Mouse (Mus musculus) kidney, embryonic 14.5 days (tissue): ENCODE results near the gene Pde8b. TPM values are rescaled to one million over a fixed set of nuclear protein-coding genes. Genes with fewer than 3 reads are reported as not detected.

ENCODE experiments used
- ATAC-seq: fragments of 200-750 bp; cut with Nextera tagmentation; 2 replicates; pipeline ENCODE4 v1.8.0; 2017; ENCODE audit warnings: moderate number of reproducible peaks, mild to moderate bottlenecking, moderate TSS enrichment, moderate library complexity; ENCODE audit not compliant: low FRiP score, low TSS enrichment
- H3K27ac ChIP-seq: fragments of 300-500 bp; sonication (generic); 2 replicates; pipeline ENCODE4 v1.5.1; 2014; ENCODE audit warnings: low read depth, mild to moderate bottlenecking, low read length, moderate library complexity, mixed read lengths
- H3K27me3 ChIP-seq: fragments of 300-500 bp; sonication (generic); 2 replicates; pipeline ENCODE4 v1.6.1; 2014; ENCODE audit warnings: mild to moderate bottlenecking, low read length; ENCODE audit not compliant: control insufficient read depth, insufficient read depth
- H3K36me3 ChIP-seq: fragments of 300-500 bp; sonication (generic); 2 replicates; pipeline ENCODE4 v1.6.1; 2014; ENCODE audit warnings: low read length, mixed read lengths; ENCODE audit not compliant: control insufficient read depth, insufficient read depth
- H3K4me1 ChIP-seq: fragments of 300-500 bp; sonication (generic); 2 replicates; pipeline ENCODE4 v1.6.1; 2014; ENCODE audit warnings: low read length, mixed read lengths; ENCODE audit not compliant: control insufficient read depth, insufficient read depth
- H3K4me2 ChIP-seq: fragments of 300-500 bp; sonication (generic); replicated peaks from 2 replicates; pipeline ENCODE4 v1.6.1; 2014; ENCODE audit warnings: low read depth, mild to moderate bottlenecking, low read length
- H3K4me3 ChIP-seq: fragments of 300-500 bp; sonication (generic); 2 replicates; pipeline ENCODE4 v1.5.1; 2014; ENCODE audit warnings: mild to moderate bottlenecking, low read length
- H3K9ac ChIP-seq: fragments of 300-500 bp; sonication (generic); 2 replicates; pipeline ENCODE4 v1.6.1; 2014; ENCODE audit warnings: low read depth, mild to moderate bottlenecking, low read length, moderate library complexity
- H3K9me3 ChIP-seq: fragments of 300-500 bp; sonication (generic); 2 replicates; pipeline ENCODE4 v1.6.1; 2016; ENCODE audit warnings: low read length; ENCODE audit not compliant: control insufficient read depth
- WGBS: fragments of 180-500 bp; shearing (Covaris S2); extraction: QIAGEN DNeasy Blood & Tissue Kit; methylation state at CpG from one replicate; pipeline ENCODE4 v1.1.7; 2014; 5-methylcytosine and 5-hydroxymethylcytosine counted together
- polyA plus RNA-seq: library from polyadenylated mRNA; unstranded; fragments of >200 nt; fragmentation: Nextera tagmentation; extraction: Ambion mirVana; gene quantifications from 2 replicates; pipeline ENCODE4 v1.2.1, GENCODE M21; 2014

Gene Pde8b
- polyA plus RNA-seq, 1 experiment from 2014 or later: 9.5 TPM

DNA sequence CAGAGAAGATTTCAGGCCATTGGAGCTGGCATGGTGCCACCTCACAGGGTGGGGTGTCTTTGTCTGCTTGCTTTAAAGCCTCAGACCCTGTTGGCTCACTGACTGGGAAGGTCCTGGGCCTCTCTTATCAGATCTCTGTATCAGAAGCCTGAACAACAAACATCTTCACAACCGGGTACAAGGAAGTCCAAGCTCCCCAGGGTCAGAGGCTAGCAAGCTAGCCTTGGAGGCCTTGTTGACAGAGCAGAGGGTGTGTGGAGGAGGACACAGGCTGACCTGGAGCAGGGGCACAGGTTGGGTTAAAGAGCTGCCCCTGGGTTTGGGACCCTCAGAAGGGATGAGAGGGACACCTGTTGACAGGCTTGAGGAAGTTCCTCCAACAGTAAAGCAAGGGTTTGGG lies 10.3 kb upstream of the Pde8b start:
- H3K4me1 ChIP-seq: peaks cover 16% of the 10 kb centered on the region
- no peaks in the 10 kb centered on the region for H3K9me3 ChIP-seq
- no peak overlapping the region for H3K4me3 ChIP-seq
- 8% methylated on average over 1 of the region's 1 CpGs for WGBS
- no peak for ATAC-seq
- no peaks in the 10 kb centered on the region for H3K36me3 ChIP-seq
- no peak overlapping the region for H3K4me2 ChIP-seq
- no peaks in the 10 kb centered on the region for H3K27me3 ChIP-seq
- H3K9ac ChIP-seq: no peak overlapping the region
- no peak overlapping the region for H3K27ac ChIP-seq

DNA sequence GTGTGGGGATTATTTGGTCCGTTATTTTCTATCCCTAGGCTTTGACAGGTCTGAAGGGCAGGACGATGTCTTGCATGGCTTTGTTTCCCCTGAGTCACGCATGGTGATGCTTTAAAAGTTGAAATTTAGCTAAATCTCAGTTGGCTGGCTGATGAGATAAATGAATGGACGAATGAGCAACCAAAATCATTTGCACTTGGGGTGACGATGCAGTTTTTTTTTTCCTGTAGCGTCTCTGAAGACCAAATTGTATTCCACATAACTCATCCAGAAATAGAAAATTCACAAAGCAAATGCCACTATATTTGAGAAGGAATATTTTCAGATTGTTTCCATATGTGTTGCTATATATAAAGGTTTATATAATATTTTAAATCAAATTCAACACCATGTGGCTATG lies 6.9 kb upstream of the Pde8b start:
- Histone ChIP-seq H3K27ac (no peak overlapping the region), H3K4me3 (no peak overlapping the region), H3K4me1 (peaks cover 16% of the 10 kb centered on the region), H3K9me3 (no peaks in the 10 kb centered on the region), H3K36me3 (no peaks in the 10 kb centered on the region), H3K4me2 (no peak overlapping the region), H3K27me3 (no peaks in the 10 kb centered on the region), H3K9ac (no peak overlapping the region)
- no peak for ATAC-seq
- 86% methylated on average over 6 of the region's 6 CpGs for WGBS

DNA sequence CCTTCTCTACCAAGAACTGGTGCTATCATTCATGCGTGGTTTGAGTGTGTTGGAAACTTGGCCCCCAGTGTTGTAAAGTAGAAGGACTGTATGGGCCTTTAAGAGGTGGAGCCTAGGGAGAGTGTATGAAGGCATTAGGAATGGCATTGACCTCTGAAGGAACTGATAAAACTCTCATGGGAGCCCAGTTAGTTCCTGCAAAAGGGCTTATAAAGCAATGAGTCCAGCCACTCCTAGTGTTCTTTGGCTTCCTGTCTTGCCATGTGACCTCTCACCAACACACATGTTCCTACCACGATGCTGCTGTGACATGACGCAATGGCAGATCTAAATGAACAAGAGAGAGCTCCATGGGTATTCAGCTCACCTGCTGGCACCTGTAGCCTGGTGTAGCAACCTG lies 4.9 kb upstream of the Pde8b start:
- 82% methylated on average over 3 of the region's 3 CpGs for WGBS
- Histone ChIP-seq H3K27ac (no peak overlapping the region), H3K27me3 (0 out of 2 replicates have a peak, but pooled peaks cover 2% of the 10 kb centered on the region), H3K9ac (no peak overlapping the region), H3K36me3 (no peaks in the 10 kb centered on the region), H3K4me1 (no peaks in the 10 kb centered on the region; the same call in 1 of the 2 replicates), H3K4me3 (no peak overlapping the region), H3K9me3 (no peaks in the 10 kb centered on the region), H3K4me2 (no peak overlapping the region)
- no peak for ATAC-seq

DNA sequence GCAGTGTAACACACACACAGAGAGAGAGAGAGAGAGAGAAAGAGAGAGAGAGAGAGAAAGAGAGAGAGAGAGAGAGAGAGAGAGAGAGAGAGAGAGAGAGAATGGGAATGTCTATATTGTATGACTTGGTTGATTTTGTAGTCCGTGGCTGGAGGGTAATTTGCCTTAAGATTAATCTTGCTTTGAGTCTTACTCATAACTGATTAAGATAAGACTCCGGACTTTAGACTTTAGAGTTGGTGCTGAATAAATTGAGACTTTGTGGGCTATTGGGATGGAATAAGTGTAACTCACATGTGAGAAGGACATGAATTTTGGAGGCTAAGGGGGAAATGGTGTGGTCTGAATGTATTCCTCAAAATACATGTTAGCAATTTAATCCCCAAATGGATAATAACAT lies 7.1 kb downstream of the Pde8b start:
- no peaks in the 10 kb centered on the region for H3K4me1 ChIP-seq
- H3K9me3 ChIP-seq: no peaks in the 10 kb centered on the region
- H3K27ac ChIP-seq: no peak overlapping the region
- no peaks in the 10 kb centered on the region for H3K36me3 ChIP-seq
- no peak overlapping the region for H3K9ac ChIP-seq
- H3K4me3 ChIP-seq: no peak overlapping the region
- ATAC-seq: no peak
- no peak overlapping the region for H3K4me2 ChIP-seq
- H3K27me3 ChIP-seq: no peaks in the 10 kb centered on the region
- WGBS: 73% methylated on average over 2 of the region's 2 CpGs

DNA sequence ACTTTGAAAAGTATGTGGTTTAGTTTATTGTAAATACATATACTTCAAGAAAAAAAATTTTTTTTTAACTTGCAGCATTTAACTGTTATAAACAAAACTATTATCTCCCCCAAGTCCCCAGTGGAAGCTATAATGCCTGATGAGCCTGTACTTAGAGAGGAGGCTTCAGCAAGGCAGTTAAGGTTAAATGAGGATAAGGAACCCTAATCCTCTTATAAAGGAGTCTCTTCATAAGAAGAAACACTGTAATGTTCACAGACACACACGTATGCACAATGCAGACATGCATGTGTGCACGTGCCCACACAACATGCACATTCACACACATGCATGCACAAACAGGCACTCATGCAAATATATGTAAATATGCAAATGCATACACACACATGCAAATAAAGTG lies 12.6 kb downstream of the Pde8b start:
- Histone ChIP-seq H3K27ac (no peak overlapping the region), H3K9me3 (no peaks in the 10 kb centered on the region), H3K9ac (no peak overlapping the region), H3K27me3 (no peaks in the 10 kb centered on the region), H3K4me2 (no peak overlapping the region), H3K4me1 (no peaks in the 10 kb centered on the region), H3K4me3 (no peak overlapping the region), H3K36me3 (no peaks in the 10 kb centered on the region)
- WGBS: 95% methylated on average over 2 of the region's 2 CpGs
- ATAC-seq: no peak

DNA sequence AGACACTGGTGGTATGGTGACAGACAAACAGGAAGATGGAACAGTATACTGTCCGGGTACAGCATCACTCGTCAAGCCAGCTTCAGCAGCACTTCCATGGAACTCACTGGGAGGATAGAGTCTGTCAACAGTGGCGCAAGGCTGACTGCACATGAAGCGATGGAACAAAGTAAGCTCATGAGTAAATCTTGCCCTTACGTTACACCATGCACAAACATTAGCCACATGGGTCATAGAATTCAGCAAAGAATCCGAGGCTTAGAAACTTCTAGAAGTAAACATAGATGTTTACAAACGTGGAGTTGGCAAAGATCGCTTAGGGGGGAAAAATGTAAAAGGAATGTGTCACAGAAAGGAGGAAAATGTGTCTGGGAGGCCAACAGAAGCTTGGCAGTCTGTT lies 14.9 kb downstream of the Pde8b start:
- H3K27me3 ChIP-seq: no peaks in the 10 kb centered on the region
- no peak overlapping the region for H3K4me2 ChIP-seq
- 81% methylated on average over 8 of the region's 8 CpGs for WGBS
- H3K9me3 ChIP-seq: no peaks in the 10 kb centered on the region
- ATAC-seq: no peak
- no peaks in the 10 kb centered on the region for H3K36me3 ChIP-seq
- H3K4me1 ChIP-seq: no peaks in the 10 kb centered on the region
- no peak overlapping the region for H3K27ac ChIP-seq
- no peak overlapping the region for H3K9ac ChIP-seq
- H3K4me3 ChIP-seq: no peak overlapping the region

DNA sequence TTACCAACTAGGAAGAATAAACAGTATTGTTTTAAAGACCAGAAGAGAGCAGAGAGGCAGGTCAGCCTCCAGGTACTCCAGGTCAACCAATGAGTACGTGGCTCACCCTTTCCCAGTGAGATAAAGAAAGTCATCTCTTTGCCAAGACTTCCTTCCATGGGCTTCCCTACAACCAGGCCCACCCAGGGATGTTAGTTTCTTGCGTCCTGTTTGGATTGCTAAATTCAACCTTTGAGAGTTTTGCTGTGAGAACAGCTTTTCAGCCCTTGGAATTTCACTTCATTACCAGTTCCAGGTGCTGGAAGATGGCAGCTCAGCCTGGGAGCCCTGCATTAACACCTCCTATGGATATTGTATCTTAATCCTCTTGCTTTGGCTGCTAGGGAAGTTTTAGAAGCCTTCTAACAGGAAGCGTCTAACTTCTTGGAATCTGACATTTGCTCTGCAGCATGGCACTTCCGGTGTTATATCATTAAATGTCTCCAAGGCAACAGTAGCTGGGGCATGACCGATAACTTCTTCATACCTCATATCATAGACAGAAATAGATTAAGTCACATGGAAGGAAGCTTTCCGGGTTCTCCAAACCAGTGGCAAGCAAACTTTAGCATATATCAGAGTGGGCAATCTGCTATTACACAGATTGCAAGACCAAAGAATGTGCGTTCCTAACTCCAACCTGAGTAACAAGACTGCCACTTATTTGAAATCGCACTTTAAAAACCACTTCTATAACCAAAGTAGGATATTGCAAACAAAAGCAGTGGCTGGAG lies 18.6 kb downstream of the Pde8b start:
- Histone ChIP-seq H3K27ac (no peak overlapping the region), H3K27me3 (no peaks in the 10 kb centered on the region), H3K4me2 (no peak overlapping the region), H3K4me3 (no peak overlapping the region), H3K36me3 (no peaks in the 10 kb centered on the region), H3K9me3 (no peaks in the 10 kb centered on the region), H3K4me1 (no peaks in the 10 kb centered on the region), H3K9ac (no peak overlapping the region)
- no peak for ATAC-seq
- WGBS: 80% methylated on average over 8 of the region's 8 CpGs

DNA sequence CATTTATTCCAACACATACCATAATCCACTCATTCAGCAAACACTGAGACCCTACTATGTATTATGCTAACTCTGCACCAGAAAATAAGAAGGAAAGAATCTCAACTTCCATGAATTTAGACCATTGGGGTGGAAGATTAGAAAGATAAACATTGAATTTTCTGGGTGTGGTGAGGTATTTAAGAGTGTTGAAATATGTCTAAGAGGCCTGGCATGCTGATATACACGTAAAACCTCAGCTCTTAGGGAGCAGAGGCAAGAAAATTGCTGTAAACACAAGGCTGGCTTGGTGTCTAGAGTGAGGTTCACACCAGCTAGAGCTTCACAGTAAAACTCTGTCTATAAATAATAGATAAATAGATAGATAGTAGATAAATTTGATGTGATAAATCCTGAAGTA lies 19.8 kb downstream of the Pde8b start:
- H3K4me2 ChIP-seq: no peak overlapping the region
- no peak for ATAC-seq
- 57% methylated on average over 1 of the region's 1 CpGs for WGBS
- H3K4me3 ChIP-seq: no peak overlapping the region
- H3K9me3 ChIP-seq: no peaks in the 10 kb centered on the region
- no peaks in the 10 kb centered on the region for H3K36me3 ChIP-seq
- no peaks in the 10 kb centered on the region for H3K4me1 ChIP-seq
- no peak overlapping the region for H3K9ac ChIP-seq
- H3K27me3 ChIP-seq: no peaks in the 10 kb centered on the region
- no peak overlapping the region for H3K27ac ChIP-seq

DNA sequence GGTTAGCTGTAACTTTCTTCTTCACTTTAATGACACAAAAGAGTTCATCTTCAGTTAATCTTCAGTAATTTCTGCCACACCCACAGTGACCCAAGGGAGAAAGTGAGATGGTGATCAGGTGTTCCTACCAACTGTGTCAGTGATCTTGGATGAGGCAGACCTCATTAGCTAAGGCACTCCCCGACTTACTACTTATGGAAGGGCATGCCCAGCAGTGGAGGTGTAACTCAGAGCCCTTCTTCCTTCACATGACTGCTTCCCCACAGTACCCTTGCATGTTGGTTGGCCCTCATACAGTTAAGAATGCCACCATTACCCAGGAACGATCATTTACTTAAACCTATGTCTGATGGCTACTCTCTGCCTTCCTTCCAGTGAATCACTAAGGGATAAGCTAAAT lies 25.6 kb downstream of the Pde8b start:
- Histone ChIP-seq H3K9me3 (no peaks in the 10 kb centered on the region), H3K27me3 (peaks cover 27% of the 10 kb centered on the region), H3K9ac (no peak overlapping the region), H3K4me2 (no peak overlapping the region), H3K27ac (no peak overlapping the region), H3K36me3 (no peaks in the 10 kb centered on the region), H3K4me1 (no peaks in the 10 kb centered on the region), H3K4me3 (no peak overlapping the region)
- ATAC-seq: no peak
- 81% methylated on average over 2 of the region's 2 CpGs for WGBS
